ENCODE assay signal across 17 mouse cellular contexts in the genomic region with DNA sequence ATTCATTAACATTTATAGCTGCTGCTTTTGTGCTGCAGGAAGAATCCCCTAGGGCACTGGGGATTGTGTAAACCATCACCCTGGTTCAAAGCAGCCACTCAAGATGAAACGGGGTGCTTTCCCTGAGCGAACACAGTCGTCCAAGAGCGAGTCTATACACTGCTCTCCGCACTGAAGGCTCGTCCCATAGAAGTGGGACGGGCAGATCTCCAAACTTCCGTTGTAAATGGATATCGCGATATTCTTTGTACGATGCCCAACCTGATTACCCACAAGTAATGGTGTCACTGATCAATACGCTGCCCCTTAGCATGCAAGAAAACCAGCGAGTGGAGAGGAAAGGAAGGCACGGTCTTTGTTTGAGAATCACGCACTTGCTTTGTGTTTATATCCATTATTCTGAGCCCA. TPM values are rescaled to one million over a fixed set of nuclear protein-coding genes. Genes with fewer than 3 reads are reported as not detected.
DNase-seq lines count a peak whose midpoint lies in the region; ATAC-seq lines count a peak whose summit lies in the region.
"Had no signal": no experiment of that assay in that cellular context is flagged by ENCODE, and none has a peak within 500 bp of the region (broad histone marks: within the 10 kb centered on the region; RNA-seq: fewer than 3 reads in every experiment).

No protein-coding gene starts in this region.

- H3K4me3 ChIP-seq in forebrain, embryonic 12.5 days (replicated peaks), result no peak overlapping the region
- no peak overlapping the region for H3K4me3 ChIP-seq in forebrain, embryonic 10.5 days
- no peak overlapping the region for H3K4me3 ChIP-seq in forebrain, embryonic 16.5 days (replicated peaks; ENCODE audit: low read length)
- no peak overlapping the region for H3K4me3 ChIP-seq in neural tube, embryonic 14.5 days (ENCODE audit: low read depth, low read length)

- no peak for DNase-seq in forebrain, embryonic 10.5 days (ENCODE audit: extremely low spot score, low spot score)
- peak; percentile 36 for DNase-seq in mesoderm, embryonic 11.5 days (ENCODE audit: low read depth, low spot score)
- no peak for DNase-seq in layer of hippocampus, adult 9-10 months (ENCODE audit: low spot score)
- DNase-seq in lung, postnatal 36 days, result no peak
- DNase-seq in testis, postnatal 14 days (ENCODE audit: low spot score), result no peak
- DNase-seq: cerebellum, adult 11 months; heart, postnatal 10 days had no signal

- peak; percentile 63 for ATAC-seq in forebrain, embryonic 12.5 days (ENCODE audit: low FRiP score)
- peak; percentile 40; the same call in 1 of the 2 replicates for ATAC-seq in forebrain, embryonic 16.5 days
- ATAC-seq in neural tube, embryonic 14.5 days (ENCODE audit: low read depth), result peak; percentile 89
- ATAC-seq: intestine, postnatal 0 days had no signal

- WGBS in forebrain, embryonic 12.5 days, result 58% methylated on average over 15 of the region's 15 CpGs
- 70% methylated on average over 15 of the region's 15 CpGs for WGBS in forebrain, embryonic 10.5 days
- WGBS in forebrain, embryonic 16.5 days, result 50% methylated on average over 15 of the region's 15 CpGs
- 24% methylated on average over 15 of the region's 15 CpGs for WGBS in neural tube, embryonic 14.5 days

- H3K9ac ChIP-seq in forebrain, embryonic 12.5 days, result no peak overlapping the region
- H3K9ac ChIP-seq in forebrain, embryonic 16.5 days (replicated peaks; ENCODE audit: low read depth, low read length), result no peak overlapping the region
- H3K9ac ChIP-seq in neural tube, embryonic 14.5 days (replicated peaks; ENCODE audit: low read depth, low read length), result no peak overlapping the region

- no peak overlapping the region for H3K27ac ChIP-seq in forebrain, embryonic 12.5 days
- H3K27ac ChIP-seq in forebrain, embryonic 10.5 days, result no peak overlapping the region
- H3K27ac ChIP-seq in forebrain, embryonic 16.5 days (ENCODE audit: low read length), result no peak overlapping the region
- peak overlapping the region; percentile 39; the same call in 1 of the 2 replicates for H3K27ac ChIP-seq in neural tube, embryonic 14.5 days (ENCODE audit: low read depth, low read length)
- H3K27ac ChIP-seq: stomach, postnatal 0 days had no signal

- H3K36me3 ChIP-seq in forebrain, embryonic 12.5 days (replicated peaks), result no peaks in the 10 kb centered on the region
- no peaks in the 10 kb centered on the region for H3K36me3 ChIP-seq in forebrain, embryonic 10.5 days (replicated peaks)
- H3K36me3 ChIP-seq in forebrain, embryonic 16.5 days (ENCODE audit: control insufficient read depth, insufficient read depth), result no peaks in the 10 kb centered on the region
- no peaks in the 10 kb centered on the region for H3K36me3 ChIP-seq in neural tube, embryonic 14.5 days (ENCODE audit: control insufficient read depth, insufficient read depth, low read length)
- H3K36me3 ChIP-seq: G1E had no signal

- no peaks in the 10 kb centered on the region for H3K4me1 ChIP-seq in forebrain, embryonic 12.5 days
- H3K4me1 ChIP-seq in forebrain, embryonic 10.5 days, result 0 out of 2 replicates have a peak, but pooled peaks cover 8% of the 10 kb centered on the region
- no peaks in the 10 kb centered on the region for H3K4me1 ChIP-seq in forebrain, embryonic 16.5 days (replicated peaks; ENCODE audit: control insufficient read depth, insufficient read depth, low read length)
- H3K4me1 ChIP-seq in neural tube, embryonic 14.5 days (ENCODE audit: control insufficient read depth, insufficient read depth, low read length), result no peaks in the 10 kb centered on the region

- no peak overlapping the region for H3K4me2 ChIP-seq in forebrain, embryonic 12.5 days
- peak overlapping the region; percentile 3; the same call in 1 of the 2 replicates for H3K4me2 ChIP-seq in forebrain, embryonic 16.5 days (ENCODE audit: low read length)
- H3K4me2 ChIP-seq in neural tube, embryonic 14.5 days (ENCODE audit: low read depth, low read length), result 0 out of 2 replicates have a peak overlapping the region, but pooled peaks have one; percentile 17

- H3K9me3 ChIP-seq in forebrain, embryonic 12.5 days, result no peaks in the 10 kb centered on the region
- H3K9me3 ChIP-seq in forebrain, embryonic 10.5 days, result no peaks in the 10 kb centered on the region
- no peaks in the 10 kb centered on the region for H3K9me3 ChIP-seq in forebrain, embryonic 16.5 days (ENCODE audit: control insufficient read depth, low read length)
- no peaks in the 10 kb centered on the region for H3K9me3 ChIP-seq in neural tube, embryonic 14.5 days (ENCODE audit: control insufficient read depth, low read length)
- H3K9me3 ChIP-seq: G1E had no signal

- H3K27me3 ChIP-seq in forebrain, embryonic 12.5 days, result no peaks in the 10 kb centered on the region
- no peaks in the 10 kb centered on the region for H3K27me3 ChIP-seq in forebrain, embryonic 10.5 days (ENCODE audit: poor library complexity, severe bottlenecking)
- H3K27me3 ChIP-seq in forebrain, embryonic 16.5 days (replicated peaks; ENCODE audit: control insufficient read depth, insufficient read depth, low read length), result no peaks in the 10 kb centered on the region
- H3K27me3 ChIP-seq in neural tube, embryonic 14.5 days (ENCODE audit: control insufficient read depth, insufficient read depth, low read length), result no peaks in the 10 kb centered on the region

RNA-seq across cellular contexts. Expression of a gene that starts 2.2 kb away (rescaled TPM):
- 0.04 TPM in 1 of 2 replicates, not detected in the other for polyA plus RNA-seq in forebrain, embryonic 12.5 days (2016; fragmentation: Nextera tagmentation; extraction: Ambion mirVana)
- 0.04 TPM in 1 of 2 replicates, not detected in the other for polyA plus RNA-seq in forebrain, embryonic 10.5 days (2016; fragmentation: Nextera tagmentation; extraction: Ambion mirVana)
- polyA plus RNA-seq in forebrain, embryonic 16.5 days (2015; fragmentation: Nextera tagmentation; extraction: Ambion mirVana), result not detected in 2 replicates
- 0.04 TPM in 1 of 2 replicates, not detected in the other for polyA plus RNA-seq in neural tube, embryonic 14.5 days (2014; fragmentation: Nextera tagmentation; extraction: Ambion mirVana)
- polyA plus RNA-seq: G1E; intestine, postnatal 0 days; large intestine, adult 2 months; liver, adult 2 months; lung, embryonic 16.5 days; small intestine, adult 2 months; stomach, postnatal 0 days had no signal

RNA-seq across cellular contexts. Expression of a gene that starts 45.6 kb away (rescaled TPM):
- not detected in 2 replicates for polyA plus RNA-seq in forebrain, embryonic 12.5 days (2016; fragmentation: Nextera tagmentation; extraction: Ambion mirVana)
- polyA plus RNA-seq in forebrain, embryonic 10.5 days (2016; fragmentation: Nextera tagmentation; extraction: Ambion mirVana), result not detected in 2 replicates
- polyA plus RNA-seq in forebrain, embryonic 16.5 days (2015; fragmentation: Nextera tagmentation; extraction: Ambion mirVana), result not detected in 2 replicates
- polyA plus RNA-seq in neural tube, embryonic 14.5 days (2014; fragmentation: Nextera tagmentation; extraction: Ambion mirVana), result not detected in 2 replicates
- polyA plus RNA-seq: G1E; intestine, postnatal 0 days; large intestine, adult 2 months; liver, adult 2 months; lung, embryonic 16.5 days; small intestine, adult 2 months; stomach, postnatal 0 days had no signal
